9 mouse cellular contexts compared by ENCODE assay signal in the genomic region with DNA sequence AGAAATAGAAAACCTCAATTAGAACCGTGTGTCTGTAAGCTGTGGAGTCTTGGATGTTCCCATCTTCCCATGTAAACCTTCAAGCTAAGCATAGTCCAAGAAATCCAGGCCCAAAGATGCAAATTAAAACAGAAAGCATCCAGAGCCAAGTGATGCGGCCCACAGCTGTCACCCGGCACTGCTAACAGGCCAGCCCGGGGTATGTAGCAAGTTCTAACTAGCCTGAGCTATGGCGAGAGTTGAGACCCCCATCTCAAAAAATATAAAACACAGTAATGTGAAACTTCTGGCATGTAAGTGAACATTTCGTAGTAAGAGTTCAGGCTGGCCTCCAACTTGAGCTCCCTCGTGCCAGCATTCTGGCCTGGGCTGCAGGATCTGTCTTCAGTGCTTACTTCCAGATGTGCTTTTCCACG. TPM values are rescaled to one million over a fixed set of nuclear protein-coding genes. Genes with fewer than 3 reads are reported as not detected.
A peak's percentile ranks its signal among the peaks of the same experiment; 100 is the strongest.
DNase-seq lines count a peak whose midpoint lies in the region; ATAC-seq and TF ChIP-seq lines count a peak whose summit lies in the region.
"Had no signal": no experiment of that assay in that cellular context is flagged by ENCODE, and none has a peak within 500 bp of the region (broad histone marks: within the 10 kb centered on the region; RNA-seq: fewer than 3 reads in every experiment).

No protein-coding gene starts in this region.

- peak overlapping the region; percentile 37; the same call in 1 of the 2 replicates for H3K27ac ChIP-seq in forebrain, postnatal 0 days (ENCODE audit: low read depth, low read length)
- H3K27ac ChIP-seq in forebrain, embryonic 11.5 days (ENCODE audit: low read depth, low read length), result no peak overlapping the region
- H3K27ac ChIP-seq in stomach, embryonic 15.5 days, result peak overlapping the region; percentile 54
- H3K27ac ChIP-seq: liver, embryonic 14.5 days had no signal

- peaks cover 62% of the 10 kb centered on the region for H3K36me3 ChIP-seq in forebrain, postnatal 0 days (ENCODE audit: insufficient read depth)
- H3K36me3 ChIP-seq in forebrain, embryonic 11.5 days (ENCODE audit: control insufficient read depth, insufficient read depth, low read length), result no peaks in the 10 kb centered on the region; the same call in 1 of the 2 replicates
- peaks cover 37% of the 10 kb centered on the region for H3K36me3 ChIP-seq in stomach, embryonic 15.5 days

- intact Hi-C loops in heart, postnatal 10 days (cut with DNase I), result no loop called here

- WGBS in forebrain, postnatal 0 days, result 42% methylated on average over 8 of the region's 8 CpGs
- 92% methylated on average over 8 of the region's 8 CpGs for WGBS in forebrain, embryonic 11.5 days
- WGBS in stomach, embryonic 15.5 days, result 78% methylated on average over 8 of the region's 8 CpGs

- no peaks in the 10 kb centered on the region for H3K27me3 ChIP-seq in forebrain, postnatal 0 days (ENCODE audit: insufficient read depth, low read length)
- no peaks in the 10 kb centered on the region for H3K27me3 ChIP-seq in forebrain, embryonic 11.5 days (ENCODE audit: control insufficient read depth, insufficient read depth, low read length)
- no peaks in the 10 kb centered on the region for H3K27me3 ChIP-seq in stomach, embryonic 15.5 days (replicated peaks)

- H3K4me2 ChIP-seq in forebrain, postnatal 0 days (ENCODE audit: low read depth), result no peak overlapping the region
- H3K4me2 ChIP-seq in forebrain, embryonic 11.5 days (ENCODE audit: low read depth, low read length, severe bottlenecking), result no peak overlapping the region
- H3K4me2 ChIP-seq in stomach, embryonic 15.5 days, result no peak overlapping the region

- DNase-seq in forebrain, postnatal 0 days, result no peak
- no peak for DNase-seq in forebrain, embryonic 11.5 days (ENCODE audit: low spot score)
- DNase-seq in ovary, postnatal 14 days (ENCODE audit: low spot score), result peak; percentile 36
- no peak for DNase-seq in ovary, postnatal 36 days (ENCODE audit: low spot score)
- peak; percentile 58 to 70 for DNase-seq in heart, postnatal 10 days
- DNase-seq in cerebellum, postnatal 10 days, result no peak

- no peaks in the 10 kb centered on the region for H3K4me1 ChIP-seq in forebrain, postnatal 0 days (ENCODE audit: insufficient read depth)
- H3K4me1 ChIP-seq in forebrain, embryonic 11.5 days (replicated peaks; ENCODE audit: control insufficient read depth, insufficient read depth, low read length), result no peaks in the 10 kb centered on the region
- H3K4me1 ChIP-seq in stomach, embryonic 15.5 days, result no peaks in the 10 kb centered on the region

- H3K9me3 ChIP-seq in forebrain, postnatal 0 days (ENCODE audit: low read length), result no peaks in the 10 kb centered on the region
- no peaks in the 10 kb centered on the region for H3K9me3 ChIP-seq in forebrain, embryonic 11.5 days (ENCODE audit: control insufficient read depth, low read length)
- no peaks in the 10 kb centered on the region for H3K9me3 ChIP-seq in stomach, embryonic 15.5 days

- no peak for TF ChIP-seq CTCF in forebrain, postnatal 0 days (IDR thresholded peaks at IDR 0.05; ENCODE audit: low read depth)

- H3K4me3 ChIP-seq in forebrain, postnatal 0 days (ENCODE audit: low read depth, low read length), result no peak overlapping the region
- no peak overlapping the region for H3K4me3 ChIP-seq in forebrain, embryonic 11.5 days (ENCODE audit: low read depth, low read length)
- no peak overlapping the region for H3K4me3 ChIP-seq in stomach, embryonic 15.5 days (replicated peaks)

- ATAC-seq in forebrain, postnatal 0 days, result peak; percentile 42; the same call in 1 of the 2 replicates
- ATAC-seq in forebrain, embryonic 11.5 days (replicated peaks; ENCODE audit: low FRiP score), result no peak
- ATAC-seq in stomach, embryonic 15.5 days (ENCODE audit: insufficient read depth, low FRiP score, low read depth), result no peak
- ATAC-seq in erythroid progenitor cell, adult 5-6 weeks (replicated peaks; ENCODE audit: low FRiP score, poor library complexity, severe bottlenecking), result no peak

- no peak overlapping the region for H3K9ac ChIP-seq in forebrain, postnatal 0 days
- no peak overlapping the region for H3K9ac ChIP-seq in forebrain, embryonic 11.5 days (ENCODE audit: low read length)
- H3K9ac ChIP-seq in stomach, embryonic 15.5 days, result no peak overlapping the region
- H3K9ac ChIP-seq: liver, embryonic 14.5 days had no signal

RNA-seq across cellular contexts. Expression of gene Atf1, which starts 59.4 kb away (rescaled TPM):
- total RNA-seq in forebrain, postnatal 0 days (2014; rRNA removed), result 5.4 and 5.6 TPM in 2 replicates
- polyA plus RNA-seq in forebrain, postnatal 0 days (2015; fragmentation: Nextera tagmentation; extraction: Ambion mirVana), result 4.6 and 9.2 TPM in 2 replicates
- 43.3 and 45.5 TPM in 2 replicates for polyA plus RNA-seq in forebrain, embryonic 11.5 days (2014; fragmentation: Nextera tagmentation; extraction: Ambion mirVana)
- 10 to 100 TPM; 45.8 to 52.5 TPM for total RNA-seq in heart, postnatal 10 days (2021)
- polyA plus RNA-seq in stomach, embryonic 15.5 days (2015; fragmentation: Nextera tagmentation; extraction: Ambion mirVana), result 46.9 and 52.6 TPM in 2 replicates
- total RNA-seq in erythroid progenitor cell, adult 5-6 weeks (2015; ENCODE audit: low replicate concordance), result 101 and 105 TPM in 2 replicates
- total RNA-seq in erythroid progenitor cell, adult 5-6 weeks (2017; ENCODE audit: low replicate concordance), result 120 and 131 TPM in 2 replicates

Comparison
In these comparisons a context has a peak if more than half of its experiments do, and no peak if none do; other contexts are left out.
1. DNase-seq: peak in ovary, postnatal 14 days (single experiment) and heart, postnatal 10 days (2 of 2); none in forebrain, postnatal 0 days (single experiment), forebrain, embryonic 11.5 days (single experiment), ovary, postnatal 36 days (single experiment) and cerebellum, postnatal 10 days (0 of 2).